Mouse (Mus musculus): ENCODE results near the gene Gpx5. TPM values are rescaled to one million over a fixed set of nuclear protein-coding genes. Genes with fewer than 3 reads are reported as not detected.

Gpx5 gene
- polyA plus RNA-seq (2014; fragmentation: Illumina TruSeq; extraction: RNeasy Lipid Tissue Mini Kit (QIAGEN cat#74804)), result 1.5 TPM

DNA sequence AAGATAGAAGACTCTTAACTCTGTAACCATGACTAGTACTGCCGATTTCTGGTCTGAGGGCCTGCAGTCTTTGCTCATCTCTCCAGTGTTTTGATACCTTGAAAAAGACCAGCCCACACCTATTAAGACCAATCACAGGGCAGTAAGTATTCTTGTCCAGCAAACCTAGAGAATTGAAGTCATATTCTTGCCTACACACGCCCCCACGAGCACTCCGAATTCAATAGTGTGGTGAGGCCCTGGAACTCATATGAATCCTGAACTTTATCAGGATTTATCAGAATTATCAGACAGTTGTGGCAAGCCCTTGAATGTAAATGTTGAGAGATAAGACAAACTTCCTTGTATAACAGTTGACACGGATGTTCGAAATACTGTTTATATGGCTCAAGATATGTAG, at the start of gene Gpx5:
Gene Gpx5, minus strand, starts transcription at position 101 of the 400 bp plus-strand sequence.

DNA sequence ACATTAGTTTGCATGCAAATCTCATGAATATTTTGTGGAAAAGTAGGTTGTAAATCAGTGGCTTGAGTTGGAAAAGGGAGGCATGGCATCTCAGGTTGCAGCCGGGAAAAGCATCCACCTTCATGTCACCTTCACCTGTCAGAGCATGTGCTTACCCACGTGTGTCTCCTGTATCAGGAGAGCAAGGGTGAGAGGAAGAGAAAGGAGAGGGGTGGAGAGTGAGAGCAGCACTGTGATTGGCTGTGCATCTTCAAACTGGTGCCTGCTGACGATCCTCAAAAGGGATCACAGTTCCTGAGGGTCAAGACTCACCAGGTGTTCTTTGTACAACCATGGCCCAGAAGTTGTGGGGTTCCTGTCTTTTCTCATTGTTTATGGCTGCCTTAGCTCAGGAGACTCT, 19.4 kb upstream of the Gpx5 start, which contains the start of gene Gpx6:
Gene Gpx6, plus strand, starts transcription at position 200 of the 400 bp plus-strand sequence.

Other genes with a start within 250 kb of the Gpx5 start
- gene Olfr1370, start 217.8 kb downstream of the Gpx5 start, polyA plus RNA-seq (2014; fragmentation: Illumina TruSeq; extraction: RNeasy Lipid Tissue Mini Kit (QIAGEN cat#74804)), result not detected
- gene Olfr1369-ps1, start 181.2 kb downstream of the Gpx5 start, polyA plus RNA-seq (2014; fragmentation: Illumina TruSeq; extraction: RNeasy Lipid Tissue Mini Kit (QIAGEN cat#74804)), result not detected
- not detected for gene Olfr263, start 163.1 kb downstream of the Gpx5 start, polyA plus RNA-seq (2014; fragmentation: Illumina TruSeq; extraction: RNeasy Lipid Tissue Mini Kit (QIAGEN cat#74804))
- not detected for gene Olfr1368, start 146.9 kb downstream of the Gpx5 start, polyA plus RNA-seq (2014; fragmentation: Illumina TruSeq; extraction: RNeasy Lipid Tissue Mini Kit (QIAGEN cat#74804))
- gene Trim27, start 113.3 kb downstream of the Gpx5 start, polyA plus RNA-seq (2014; fragmentation: Illumina TruSeq; extraction: RNeasy Lipid Tissue Mini Kit (QIAGEN cat#74804)), result 55.2 TPM
- gene Gpx6, start 19.4 kb upstream of the Gpx5 start, polyA plus RNA-seq (2014; fragmentation: Illumina TruSeq; extraction: RNeasy Lipid Tissue Mini Kit (QIAGEN cat#74804)), result 0.46 TPM
- not detected for gene Olfr1367, start 54.2 kb upstream of the Gpx5 start, polyA plus RNA-seq (2014; fragmentation: Illumina TruSeq; extraction: RNeasy Lipid Tissue Mini Kit (QIAGEN cat#74804))
- 24.7 TPM for gene Zscan12, start 70.1 kb upstream of the Gpx5 start, polyA plus RNA-seq (2014; fragmentation: Illumina TruSeq; extraction: RNeasy Lipid Tissue Mini Kit (QIAGEN cat#74804))
- gene Zkscan3, start 110.0 kb upstream of the Gpx5 start, polyA plus RNA-seq (2014; fragmentation: Illumina TruSeq; extraction: RNeasy Lipid Tissue Mini Kit (QIAGEN cat#74804)), result 56.8 TPM
- gene Pgbd1, start 148.3 kb upstream of the Gpx5 start, polyA plus RNA-seq (2014; fragmentation: Illumina TruSeq; extraction: RNeasy Lipid Tissue Mini Kit (QIAGEN cat#74804)), result 4.1 TPM
- 76.0 TPM for gene Zscan26, start 161.0 kb upstream of the Gpx5 start, polyA plus RNA-seq (2014; fragmentation: Illumina TruSeq; extraction: RNeasy Lipid Tissue Mini Kit (QIAGEN cat#74804))
- 3.9 TPM for gene Nkapl, start 175.8 kb upstream of the Gpx5 start, polyA plus RNA-seq (2014; fragmentation: Illumina TruSeq; extraction: RNeasy Lipid Tissue Mini Kit (QIAGEN cat#74804))
- gene Zkscan4, start 186.2 kb upstream of the Gpx5 start, polyA plus RNA-seq (2014; fragmentation: Illumina TruSeq; extraction: RNeasy Lipid Tissue Mini Kit (QIAGEN cat#74804)), result 3.7 TPM
- gene Gm10065, start 186.7 kb upstream of the Gpx5 start, polyA plus RNA-seq (2014; fragmentation: Illumina TruSeq; extraction: RNeasy Lipid Tissue Mini Kit (QIAGEN cat#74804)), result not detected
- 4.8 TPM for gene AK157302, start 202.5 kb upstream of the Gpx5 start, polyA plus RNA-seq (2014; fragmentation: Illumina TruSeq; extraction: RNeasy Lipid Tissue Mini Kit (QIAGEN cat#74804))
- not detected for gene Gm11273, start 208.7 kb upstream of the Gpx5 start, polyA plus RNA-seq (2014; fragmentation: Illumina TruSeq; extraction: RNeasy Lipid Tissue Mini Kit (QIAGEN cat#74804))
- gene Zkscan8, start 238.4 kb upstream of the Gpx5 start, polyA plus RNA-seq (2014; fragmentation: Illumina TruSeq; extraction: RNeasy Lipid Tissue Mini Kit (QIAGEN cat#74804)), result 69.8 TPM

All from ovary, adult 10 weeks (tissue).